Mouse (Mus musculus): ENCODE results near the gene Ddn. TPM values are rescaled to one million over a fixed set of nuclear protein-coding genes. Genes with fewer than 3 reads are reported as not detected.

The Ddn gene
- total RNA-seq, 2 experiments from 2014 or later: 0.36 to 0.57 TPM

GRCm38 (mm10) chr15:98777005-98777616, 32.2 kb downstream of the Ddn start:
- no peak for DNase-seq (ENCODE audit: low spot score)

GRCm38 (mm10) chr15:98776280-98777004, 32.8 kb downstream of the Ddn start:
- no peak for DNase-seq (ENCODE audit: low spot score)

DNA sequence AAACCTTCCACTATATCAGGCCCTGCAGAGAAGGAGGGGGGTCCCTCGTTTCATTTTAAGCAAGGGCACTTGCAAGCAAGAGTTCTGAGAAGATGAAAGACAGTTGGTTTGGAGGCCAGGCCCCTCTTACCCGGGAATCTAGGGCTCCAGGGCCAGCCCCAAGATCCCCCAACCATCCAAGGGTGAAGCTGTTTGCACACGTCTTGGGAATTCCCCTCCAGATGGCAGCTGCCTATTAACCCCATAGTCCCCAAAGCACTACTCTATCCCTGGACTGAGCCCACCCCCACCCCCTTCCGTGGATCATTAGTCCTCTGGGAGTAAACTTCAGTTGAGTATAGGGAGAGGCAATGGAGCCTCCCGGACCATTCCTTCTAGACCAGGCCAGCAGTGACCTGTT, 33.8 kb downstream of the Ddn start:
- DNase-seq (ENCODE audit: low spot score): no peak

DNA sequence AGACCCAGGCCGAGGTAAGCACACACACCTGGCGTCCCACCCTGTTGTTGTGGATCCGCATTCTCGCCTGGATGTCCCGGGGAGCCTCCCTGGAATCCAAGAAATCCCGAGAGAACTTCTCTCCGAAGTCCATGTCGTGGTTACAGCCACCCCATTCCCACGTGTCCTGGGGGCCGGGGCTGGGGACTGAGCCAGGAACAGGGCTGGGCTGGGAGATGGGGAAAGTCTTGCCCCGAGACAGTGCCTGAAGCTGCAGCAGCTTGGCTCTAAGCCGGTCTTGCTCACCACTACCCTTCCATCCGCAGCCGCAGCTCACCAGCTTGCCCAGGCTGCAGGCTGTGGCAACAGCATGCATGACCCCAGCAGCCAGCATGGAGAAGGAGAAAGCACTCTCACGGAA, 35.2 kb downstream of the Ddn start:
- no peak for DNase-seq (ENCODE audit: low spot score)

DNA sequence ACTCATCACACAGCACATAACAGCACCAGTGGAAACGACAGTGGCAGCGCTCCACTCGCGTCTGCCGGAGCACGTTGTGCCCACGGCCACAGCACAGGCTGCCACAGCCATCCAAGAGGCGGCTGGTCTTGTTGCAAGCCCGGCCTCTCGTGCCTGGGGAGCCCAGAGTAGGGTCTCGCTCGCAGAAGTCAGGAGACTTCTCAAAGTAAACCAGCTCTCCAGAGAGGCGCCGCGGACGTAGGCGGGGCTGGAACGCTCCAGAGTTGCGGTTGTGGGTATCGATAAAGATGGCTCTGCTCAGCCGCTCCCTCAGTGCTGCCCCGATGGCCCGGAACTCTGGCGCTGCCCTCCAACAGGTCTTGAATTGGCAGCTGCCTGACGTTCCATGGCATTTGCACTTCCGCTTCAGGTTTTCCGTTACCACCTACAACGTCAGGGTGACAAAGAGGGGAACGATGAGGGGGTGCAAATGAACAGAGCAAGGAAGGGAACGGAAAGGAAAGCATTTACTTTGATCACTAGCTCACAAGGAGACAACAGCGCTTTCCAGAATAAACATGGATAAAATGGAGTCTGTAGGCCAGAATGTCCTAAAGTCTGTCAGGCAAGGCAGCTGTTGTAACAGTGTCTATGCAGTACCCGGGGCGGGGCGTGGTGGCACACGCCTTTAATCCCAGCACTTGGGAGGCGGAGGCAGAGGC, 36.6 kb downstream of the Ddn start:
- no peak for DNase-seq (ENCODE audit: low spot score)

DNA sequence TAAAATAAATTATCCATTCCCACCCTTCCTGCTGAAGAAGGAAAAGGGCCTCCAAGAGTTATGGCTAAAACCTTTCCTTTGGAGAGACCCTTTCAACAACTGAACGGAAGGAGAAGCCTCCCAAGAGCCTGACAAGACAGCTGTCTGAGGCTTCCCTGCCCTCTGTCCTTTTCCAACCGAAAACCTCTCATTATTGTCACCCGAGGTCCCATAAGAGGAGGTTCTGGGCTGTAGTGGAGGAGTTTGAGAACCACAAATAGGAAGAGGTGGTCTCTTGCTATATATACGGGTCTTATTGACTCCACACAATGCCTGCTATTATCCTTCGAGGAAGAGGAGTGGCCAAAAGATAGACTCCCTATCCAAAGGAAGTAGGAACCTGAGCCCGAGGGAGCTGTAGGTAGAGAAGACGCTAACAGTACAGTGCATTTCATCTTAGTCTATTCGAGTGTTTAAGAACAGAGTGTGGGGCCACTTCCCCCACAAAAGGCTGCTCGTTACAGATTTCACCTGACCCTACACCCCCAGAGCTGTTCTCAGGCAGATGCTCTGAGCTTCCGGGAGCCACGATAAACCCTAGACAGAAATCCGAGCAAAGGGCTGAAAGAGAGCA, 37.4 kb downstream of the Ddn start:
- no peak for DNase-seq (ENCODE audit: low spot score)

DNA sequence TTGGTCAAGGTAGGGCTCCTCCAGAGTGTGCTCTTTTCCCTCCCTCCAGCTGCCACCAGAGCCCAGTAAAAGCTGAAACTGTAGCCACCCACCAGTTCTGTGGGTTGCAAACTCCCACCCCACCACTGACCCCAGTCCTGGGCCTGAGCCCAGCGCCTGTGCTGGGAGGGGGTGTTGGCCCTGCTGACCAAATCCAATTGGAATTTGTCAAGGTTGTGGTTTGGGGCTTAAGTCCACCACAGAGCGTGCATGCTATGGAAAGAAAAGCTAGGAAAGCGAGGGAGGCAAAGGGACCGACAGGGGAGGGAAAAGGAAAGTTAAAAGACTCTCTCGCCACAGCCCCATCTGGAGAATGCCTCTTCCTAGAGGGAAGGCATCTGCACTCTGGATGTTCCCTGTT, 41.0 kb downstream of the Ddn start:
- DNase-seq (ENCODE audit: low spot score): no peak

GRCm38 (mm10) chr15:98765929-98766328, 43.4 kb downstream of the Ddn start:
- no peak for DNase-seq (ENCODE audit: low spot score)

GRCm38 (mm10) chr15:98762670-98763529, 46.4 kb downstream of the Ddn start, which contains the start of gene Arf3:
Gene Arf3 (minus strand): TSS chr15:98763214.
- DNase-seq (ENCODE audit: low spot score): peak; percentile 95

- DNase-seq (ENCODE audit: low spot score): peak; percentile 51
Measured at GRCm38 (mm10) chr15:98762201-98762621, 47.1 kb downstream of the Ddn start.

DNA sequence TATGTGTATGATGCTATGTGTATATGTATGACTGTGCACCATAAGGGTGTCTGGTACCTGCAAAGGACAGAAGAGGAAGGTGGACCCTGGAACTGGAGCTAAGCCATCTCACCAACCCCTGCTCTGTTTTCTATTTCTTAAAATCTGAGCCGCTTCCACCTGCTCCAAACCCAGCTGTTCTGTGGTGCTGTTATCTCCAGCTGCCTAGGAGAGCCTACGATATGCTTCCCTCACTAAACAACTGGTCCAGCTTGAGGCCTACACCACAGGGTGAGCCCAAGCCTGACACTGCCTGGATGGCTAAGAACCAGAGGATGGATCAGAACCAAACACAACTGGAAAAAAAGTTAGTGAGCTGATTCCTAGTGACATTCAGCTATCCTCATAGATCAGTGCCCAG, 55.2 kb downstream of the Ddn start:
- DNase-seq (ENCODE audit: low spot score): no peak

Other genes starting within 250 kb of the Ddn start
- 10 to 100 TPM; 21.1 to 24.3 TPM for gene Ccnt1, start 238.6 kb downstream of the Ddn start, total RNA-seq (2021)
- gene 4930415O20Rik, start 238.5 kb downstream of the Ddn start, total RNA-seq (2021): under 1 TPM in 1 of 2 experiments, not detected in 1; 0.91 TPM
- gene Adcy6, start 199.4 kb downstream of the Ddn start, total RNA-seq (2021): 10 to 100 TPM; 14.3 to 17.9 TPM
- under 1 TPM; 0.64 to 0.85 TPM for gene Cacnb3, start 178.7 kb downstream of the Ddn start, total RNA-seq (2021)
- 10 to 100 TPM; 65.7 to 83.1 TPM for gene Ddx23, start 146.6 kb downstream of the Ddn start, total RNA-seq (2021)
- gene Rnd1, start 132.0 kb downstream of the Ddn start, total RNA-seq (2021): 1 to 10 TPM; 2.8 to 3.2 TPM
- gene Ccdc65, start 101.3 kb downstream of the Ddn start, total RNA-seq (2021): not detected
- gene Fkbp11, start 81.3 kb downstream of the Ddn start, total RNA-seq (2021): 1 to 10 TPM in 1 of 2 experiments, under 1 TPM in 1; 0.80 to 1.1 TPM
- gene Arf3, start 46.3 kb downstream of the Ddn start, total RNA-seq (2021): 1 to 10 TPM; 8.1 to 9.0 TPM
- gene Wnt10b, start 31.3 kb downstream of the Ddn start, total RNA-seq (2021): 1 to 10 TPM in 1 of 2 experiments, under 1 TPM in 1; 0.57 to 1.4 TPM
- gene Wnt1, start 19.6 kb downstream of the Ddn start, total RNA-seq (2021): not detected
- gene Prkag1, start 22.0 kb upstream of the Ddn start, total RNA-seq (2021): 10 to 100 TPM; 48.1 to 49.6 TPM
- 10 to 100 TPM; 43.2 to 50.1 TPM for gene Kmt2d, start 61.7 kb upstream of the Ddn start, total RNA-seq (2021)
- gene Rhebl1, start 85.0 kb upstream of the Ddn start, total RNA-seq (2021): 1 to 10 TPM; 1.3 TPM
- 1 to 10 TPM in 1 of 2 experiments, under 1 TPM in 1; 0.75 to 1.5 TPM for gene Dhh, start 89.0 kb upstream of the Ddn start, total RNA-seq (2021)
- gene Lmbr1l, start 108.7 kb upstream of the Ddn start, total RNA-seq (2021): 1 to 10 TPM; 4.8 to 4.9 TPM
- gene Tuba1b, start 125.1 kb upstream of the Ddn start, total RNA-seq (2021): 10 to 100 TPM; 15.6 to 29.6 TPM
- gene Gm49450, start 144.1 kb upstream of the Ddn start, total RNA-seq (2021): not detected
- 10 to 100 TPM; 17.9 to 38.6 TPM for gene Tuba1a, start 144.2 kb upstream of the Ddn start, total RNA-seq (2021)
- gene Tuba1c, start 220.4 kb upstream of the Ddn start, total RNA-seq (2021): 1 to 10 TPM; 5.4 to 9.9 TPM
- under 1 TPM; 0.43 to 0.88 TPM for gene Prph, start 245.7 kb upstream of the Ddn start, total RNA-seq (2021)

Measured in gastrocnemius, adult 18-20 months (tissue).